Mouse (Mus musculus) gastrocnemius, postnatal 36 days (tissue): ENCODE data around the gene Mcm5. TPM values are rescaled to one million over a fixed set of nuclear protein-coding genes. Genes with fewer than 3 reads are reported as not detected.

Experiments used
- DNase-seq, 2 experiments: peaks; one replicate each; pipeline ENCODE4 v3.0.0; 2022
- intact Hi-C: fragments of 180-260 bp; cut with DNase I; formaldehyde crosslinking; loops from one replicate; pipeline ENCODE4 v1.15.1; 2025
- total RNA-seq, 2 experiments: library from RNA; stranded (reverse); gene quantifications; 2 replicates each; pipeline ENCODE4 v1.2.3; 2021

The Mcm5 gene
- total RNA-seq, 2 experiments from 2014 or later, result 1.7 TPM

- DNase-seq, result no peak
- intact Hi-C loops, result no loop called here
These were observed 46.5 kb downstream of the Mcm5 start for GRCm38 (mm10) chr8:75155740-75156322.

GRCm38 (mm10) chr8:75157471-75158230 lies 48.3 kb downstream of the Mcm5 start:
- no peak for DNase-seq
- intact Hi-C loops, result no loop called here

GRCm38 (mm10) chr8:75169363-75169762 lies 60.0 kb downstream of the Mcm5 start:
- intact Hi-C loops, result no loop called here
- DNase-seq, result no peak

- intact Hi-C loops, result no loop called here
- no peak for DNase-seq
These were observed 62.8 kb downstream of the Mcm5 start for GRCm38 (mm10) chr8:75172009-75172685.

Other genes with a start within 250 kb of the Mcm5 start
- gene Isx, start 236.4 kb upstream of the Mcm5 start, total RNA-seq, result not detected
- 1 to 10 TPM; 7.0 to 7.4 TPM for gene Hmgxb4, start 116.2 kb upstream of the Mcm5 start, total RNA-seq
- gene Tom1, start 75.9 kb upstream of the Mcm5 start, total RNA-seq, result 10 to 100 TPM; 42.1 to 50.5 TPM
- gene Hmox1, start 15.9 kb upstream of the Mcm5 start, total RNA-seq, result 1 to 10 TPM; 6.8 to 8.2 TPM
- 1 to 10 TPM; 4.4 to 5.3 TPM for gene Rasd2, start 104.4 kb downstream of the Mcm5 start, total RNA-seq